Mouse (Mus musculus): Measurements from ENCODE around the gene Fam167b. TPM values are rescaled to one million over a fixed set of nuclear protein-coding genes. Genes with fewer than 3 reads are reported as not detected.

The Fam167b gene
- polyA plus RNA-seq, 1 experiment from 2014 or later, result 4.3 TPM

- H3K27me3 ChIP-seq (ENCODE audit: control insufficient read depth, insufficient read depth, low read length), result no peaks in the 10 kb centered on the region
- H3K4me2 ChIP-seq (ENCODE audit: low read depth, severe bottlenecking), result peak overlapping the region; percentile 56; the same call in 1 of the 2 replicates
- no peaks in the 10 kb centered on the region for H3K9me3 ChIP-seq (ENCODE audit: control insufficient read depth, low read length)
- DNase-seq (ENCODE audit: low spot score) (no peak), ATAC-seq (ENCODE audit: insufficient number of reproducible peaks, low FRiP score, low TSS enrichment, low read depth) (no peak)
- no peaks in the 10 kb centered on the region for H3K4me1 ChIP-seq (ENCODE audit: control insufficient read depth, insufficient read depth, low read length)
- H3K9ac ChIP-seq (ENCODE audit: low read length), result no peak overlapping the region; the same call in 1 of the 2 replicates
- H3K36me3 ChIP-seq (ENCODE audit: control insufficient read depth, insufficient read depth, low read length), result no peaks in the 10 kb centered on the region; the same call in 1 of the 2 replicates
- H3K4me3 ChIP-seq (ENCODE audit: low read depth, low read length), result no peak overlapping the region
- no peak overlapping the region for H3K27ac ChIP-seq (replicated peaks; ENCODE audit: low read depth, low read length)
- 76% methylated on average over 9 of the region's 9 CpGs for WGBS
These were observed 7.4 kb upstream of the Fam167b start for GRCm38 (mm10) chr4:129585773-129586172.

DNA sequence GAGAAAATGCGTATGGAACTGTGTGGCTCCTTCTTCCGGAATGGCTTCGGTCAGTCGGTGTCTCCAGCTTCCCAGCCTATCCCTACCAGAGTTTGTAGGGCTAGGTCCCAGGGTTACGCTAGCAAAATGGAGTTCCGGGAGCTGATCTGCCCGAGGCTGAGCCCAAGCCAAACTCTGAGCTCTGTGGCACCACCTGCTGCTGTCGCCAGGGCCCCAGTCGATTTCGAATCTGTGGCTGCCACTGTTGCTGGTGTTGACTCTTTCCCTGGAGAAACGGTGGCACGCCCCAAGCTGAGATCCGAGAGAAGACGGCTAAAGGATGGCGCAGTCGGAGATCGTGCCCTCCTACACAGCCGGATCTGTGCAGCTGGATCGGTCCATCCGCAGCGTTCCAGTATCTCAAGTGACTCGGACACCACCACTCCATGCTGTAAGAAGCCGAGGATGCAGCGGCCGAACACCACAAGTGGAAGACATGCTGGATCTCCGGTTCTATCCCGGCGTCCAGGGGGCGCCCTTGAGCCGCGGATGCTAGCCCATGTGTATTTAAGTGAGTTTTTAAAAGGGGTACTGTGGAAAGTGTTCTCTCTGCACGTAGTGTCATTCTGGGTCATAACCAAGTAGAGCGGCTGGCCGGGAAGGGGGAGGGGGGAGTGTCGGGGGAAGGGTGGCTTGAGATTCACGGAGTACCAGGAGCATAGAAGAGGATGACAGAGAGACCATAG, 6.7 kb upstream of the Fam167b start:
- WGBS, result 2% methylated on average over 36 of the region's 36 CpGs
- Histone ChIP-seq H3K9me3 (ENCODE audit: control insufficient read depth, low read length) (no peaks in the 10 kb centered on the region), H3K4me2 (ENCODE audit: low read depth, severe bottlenecking) (peak overlapping the region; percentile 56), H3K27me3 (ENCODE audit: control insufficient read depth, insufficient read depth, low read length) (no peaks in the 10 kb centered on the region), H3K9ac (ENCODE audit: low read length) (peak overlapping the region; percentile 43), H3K36me3 (ENCODE audit: control insufficient read depth, insufficient read depth, low read length) (no peaks in the 10 kb centered on the region), H3K4me1 (ENCODE audit: control insufficient read depth, insufficient read depth, low read length) (no peaks in the 10 kb centered on the region), H3K27ac (replicated peaks; ENCODE audit: low read depth, low read length) (no peak overlapping the region), H3K4me3 (ENCODE audit: low read depth, low read length) (peak overlapping the region; percentile 29)
- DNase-seq (ENCODE audit: low spot score) (peak; percentile 91), ATAC-seq (ENCODE audit: insufficient number of reproducible peaks, low FRiP score, low TSS enrichment, low read depth) (peak; percentile 50)

GRCm38 (mm10) chr4:129584370-129584769, 6.0 kb upstream of the Fam167b start:
- no peak for DNase-seq (ENCODE audit: low spot score)
- H3K27ac ChIP-seq (replicated peaks; ENCODE audit: low read depth, low read length), result no peak overlapping the region
- H3K4me3 ChIP-seq (ENCODE audit: low read depth, low read length), result peak overlapping the region; percentile 29; the same call in 1 of the 2 replicates
- ATAC-seq (ENCODE audit: insufficient number of reproducible peaks, low FRiP score, low TSS enrichment, low read depth), result no peak
- WGBS, result 79% methylated on average over 1 of the region's 1 CpGs
- no peaks in the 10 kb centered on the region for H3K27me3 ChIP-seq (ENCODE audit: control insufficient read depth, insufficient read depth, low read length)
- no peak overlapping the region; the same call in 1 of the 2 replicates for H3K9ac ChIP-seq (ENCODE audit: low read length)
- H3K36me3 ChIP-seq (ENCODE audit: control insufficient read depth, insufficient read depth, low read length), result no peaks in the 10 kb centered on the region
- no peaks in the 10 kb centered on the region for H3K9me3 ChIP-seq (ENCODE audit: control insufficient read depth, low read length)
- H3K4me2 ChIP-seq (ENCODE audit: low read depth, severe bottlenecking), result peak overlapping the region; percentile 56
- no peaks in the 10 kb centered on the region for H3K4me1 ChIP-seq (ENCODE audit: control insufficient read depth, insufficient read depth, low read length)

DNA sequence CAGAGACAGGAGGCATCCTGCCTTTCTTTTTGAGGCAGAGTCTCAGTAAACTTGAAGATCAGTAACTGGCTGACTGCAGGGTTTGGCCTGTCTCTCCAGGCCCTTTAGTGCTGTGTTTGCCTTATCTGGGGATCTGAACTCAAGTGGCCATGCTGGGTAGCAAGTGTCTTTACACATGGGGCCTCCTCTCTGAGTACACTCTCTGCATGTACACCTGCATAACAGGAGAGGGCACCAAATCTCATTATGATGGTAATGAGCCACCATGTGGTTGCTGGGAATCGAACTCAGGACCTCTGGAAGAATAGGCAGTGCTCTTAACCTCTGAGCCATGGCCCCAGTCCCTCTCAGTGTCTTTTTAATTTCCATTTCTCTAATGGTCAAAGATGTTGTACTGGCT, 3.9 kb upstream of the Fam167b start:
- no peak for DNase-seq (ENCODE audit: low spot score)
- H3K36me3 ChIP-seq (ENCODE audit: control insufficient read depth, insufficient read depth, low read length), result no peaks in the 10 kb centered on the region
- H3K9me3 ChIP-seq (ENCODE audit: control insufficient read depth, low read length), result no peaks in the 10 kb centered on the region
- no peak overlapping the region for H3K4me3 ChIP-seq (ENCODE audit: low read depth, low read length)
- H3K27me3 ChIP-seq (ENCODE audit: control insufficient read depth, insufficient read depth, low read length), result no peaks in the 10 kb centered on the region
- ATAC-seq (ENCODE audit: insufficient number of reproducible peaks, low FRiP score, low TSS enrichment, low read depth), result no peak
- no peak overlapping the region for H3K4me2 ChIP-seq (ENCODE audit: low read depth, severe bottlenecking)
- 88% methylated on average over 1 of the region's 1 CpGs for WGBS
- no peaks in the 10 kb centered on the region for H3K4me1 ChIP-seq (ENCODE audit: control insufficient read depth, insufficient read depth, low read length)
- no peak overlapping the region for H3K27ac ChIP-seq (replicated peaks; ENCODE audit: low read depth, low read length)
- no peak overlapping the region for H3K9ac ChIP-seq (ENCODE audit: low read length)

GRCm38 (mm10) chr4:129580347-129580746, 2.0 kb upstream of the Fam167b start:
- H3K4me2 ChIP-seq (ENCODE audit: low read depth, severe bottlenecking), result no peak overlapping the region
- no peak overlapping the region for H3K27ac ChIP-seq (replicated peaks; ENCODE audit: low read depth, low read length)
- H3K36me3 ChIP-seq (ENCODE audit: control insufficient read depth, insufficient read depth, low read length), result no peaks in the 10 kb centered on the region
- H3K4me1 ChIP-seq (ENCODE audit: control insufficient read depth, insufficient read depth, low read length), result peaks cover 7% of the 10 kb centered on the region; the same call in 1 of the 2 replicates
- no peak overlapping the region for H3K4me3 ChIP-seq (ENCODE audit: low read depth, low read length)
- no peaks in the 10 kb centered on the region for H3K9me3 ChIP-seq (ENCODE audit: control insufficient read depth, low read length)
- H3K9ac ChIP-seq (ENCODE audit: low read length), result no peak overlapping the region
- DNase-seq (ENCODE audit: low spot score) (no peak), ATAC-seq (ENCODE audit: insufficient number of reproducible peaks, low FRiP score, low TSS enrichment, low read depth) (no peak)
- H3K27me3 ChIP-seq (ENCODE audit: control insufficient read depth, insufficient read depth, low read length), result no peaks in the 10 kb centered on the region
- 61% methylated on average over 7 of the region's 7 CpGs for WGBS

- H3K36me3 ChIP-seq (ENCODE audit: control insufficient read depth, insufficient read depth, low read length), result no peaks in the 10 kb centered on the region
- H3K27me3 ChIP-seq (ENCODE audit: control insufficient read depth, insufficient read depth, low read length), result no peaks in the 10 kb centered on the region
- no peak for DNase-seq (ENCODE audit: low spot score)
- H3K4me2 ChIP-seq (ENCODE audit: low read depth, severe bottlenecking), result no peak overlapping the region
- ATAC-seq (ENCODE audit: insufficient number of reproducible peaks, low FRiP score, low TSS enrichment, low read depth), result no peak
- no peaks in the 10 kb centered on the region for H3K9me3 ChIP-seq (ENCODE audit: control insufficient read depth, low read length)
- H3K27ac ChIP-seq (replicated peaks; ENCODE audit: low read depth, low read length), result no peak overlapping the region
- WGBS, result 86% methylated on average over 7 of the region's 7 CpGs
- H3K9ac ChIP-seq (ENCODE audit: low read length), result no peak overlapping the region
- no peak overlapping the region for H3K4me3 ChIP-seq (ENCODE audit: low read depth, low read length)
- peaks cover 11% of the 10 kb centered on the region; the same call in 1 of the 2 replicates for H3K4me1 ChIP-seq (ENCODE audit: control insufficient read depth, insufficient read depth, low read length)
These were observed 661 bp downstream of the Fam167b start for GRCm38 (mm10) chr4:129577688-129578087.

DNA sequence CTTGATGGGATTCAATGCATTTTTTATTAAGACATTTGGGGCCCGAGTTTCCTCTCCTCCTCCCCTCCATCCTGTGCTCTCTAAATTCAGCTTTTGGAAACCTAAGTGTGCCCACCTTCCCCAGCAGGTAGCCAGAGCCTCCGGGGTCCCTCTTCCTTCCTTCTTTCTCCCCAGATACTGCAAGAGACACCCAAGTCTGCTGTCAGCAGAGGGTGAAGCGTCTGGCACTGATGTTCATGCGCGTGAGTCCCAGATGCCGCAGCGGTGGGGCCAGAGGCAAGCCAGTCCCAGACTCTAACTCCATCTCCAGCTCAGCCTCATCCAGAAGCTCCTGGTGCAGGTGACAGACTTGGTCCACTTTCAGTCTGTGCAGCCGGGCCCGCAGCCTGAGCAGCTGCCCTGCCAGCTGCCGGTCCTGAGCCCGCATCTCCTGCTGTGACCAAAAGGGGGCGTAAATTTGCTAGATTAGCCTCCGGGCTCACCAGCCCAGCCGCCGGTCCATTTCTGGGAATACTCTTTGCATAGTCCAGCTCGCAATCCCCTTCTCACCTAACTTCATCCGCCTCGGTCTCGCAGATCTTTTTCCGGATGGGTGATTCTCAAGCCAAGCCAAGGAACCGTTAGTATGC, 1.4 kb downstream of the Fam167b start:
- Histone ChIP-seq H3K9me3 (ENCODE audit: control insufficient read depth, low read length) (no peaks in the 10 kb centered on the region), H3K9ac (ENCODE audit: low read length) (peak overlapping the region; percentile 30), H3K27ac (replicated peaks; ENCODE audit: low read depth, low read length) (no peak overlapping the region), H3K4me3 (ENCODE audit: low read depth, low read length) (no peak overlapping the region), H3K36me3 (ENCODE audit: control insufficient read depth, insufficient read depth, low read length) (no peaks in the 10 kb centered on the region), H3K4me1 (ENCODE audit: control insufficient read depth, insufficient read depth, low read length) (peaks cover 11% of the 10 kb centered on the region; the same call in 1 of the 2 replicates), H3K27me3 (ENCODE audit: control insufficient read depth, insufficient read depth, low read length) (no peaks in the 10 kb centered on the region), H3K4me2 (ENCODE audit: low read depth, severe bottlenecking) (no peak overlapping the region)
- WGBS, result 40% methylated on average over 21 of the region's 21 CpGs
- no peak for ATAC-seq (ENCODE audit: insufficient number of reproducible peaks, low FRiP score, low TSS enrichment, low read depth)
- DNase-seq (ENCODE audit: low spot score), result peak; percentile 76

- ATAC-seq (ENCODE audit: insufficient number of reproducible peaks, low FRiP score, low TSS enrichment, low read depth) (0 out of 2 replicates have a peak, but pooled peaks have one; percentile 47), DNase-seq (ENCODE audit: low spot score) (peak; percentile 57)
- WGBS, result 38% methylated on average over 7 of the region's 8 CpGs
- H3K4me2 ChIP-seq (ENCODE audit: low read depth, severe bottlenecking), result 0 out of 2 replicates have a peak overlapping the region, but pooled peaks have one; percentile 4
- peaks cover 11% of the 10 kb centered on the region; the same call in 1 of the 2 replicates for H3K4me1 ChIP-seq (ENCODE audit: control insufficient read depth, insufficient read depth, low read length)
- no peaks in the 10 kb centered on the region for H3K36me3 ChIP-seq (ENCODE audit: control insufficient read depth, insufficient read depth, low read length)
- H3K9ac ChIP-seq (ENCODE audit: low read length), result peak overlapping the region; percentile 55
- no peaks in the 10 kb centered on the region for H3K9me3 ChIP-seq (ENCODE audit: control insufficient read depth, low read length)
- H3K27ac ChIP-seq (replicated peaks; ENCODE audit: low read depth, low read length), result peak overlapping the region; percentile 72
- no peak overlapping the region for H3K4me3 ChIP-seq (ENCODE audit: low read depth, low read length)
- H3K27me3 ChIP-seq (ENCODE audit: control insufficient read depth, insufficient read depth, low read length), result no peaks in the 10 kb centered on the region
These were observed 3.0 kb downstream of the Fam167b start for GRCm38 (mm10) chr4:129575171-129575844.
